Mouse (Mus musculus) heart, adult 10 weeks (tissue): ENCODE data around the gene Olfr1412. TPM values are rescaled to one million over a fixed set of nuclear protein-coding genes. Genes with fewer than 3 reads are reported as not detected.

ENCODE experiments used
- polyA plus RNA-seq: library from polyadenylated mRNA; stranded (reverse); fragments of 350-450 nt; fragmentation: Illumina TruSeq; extraction: RNeasy Lipid Tissue Mini Kit (QIAGEN cat#74804); gene quantifications from one replicate; pipeline ENCODE4 v1.2.3, GENCODE M21; 2014; ENCODE audit warnings: low read depth, low replicate concordance

The Olfr1412 gene
- not detected for polyA plus RNA-seq

DNA sequence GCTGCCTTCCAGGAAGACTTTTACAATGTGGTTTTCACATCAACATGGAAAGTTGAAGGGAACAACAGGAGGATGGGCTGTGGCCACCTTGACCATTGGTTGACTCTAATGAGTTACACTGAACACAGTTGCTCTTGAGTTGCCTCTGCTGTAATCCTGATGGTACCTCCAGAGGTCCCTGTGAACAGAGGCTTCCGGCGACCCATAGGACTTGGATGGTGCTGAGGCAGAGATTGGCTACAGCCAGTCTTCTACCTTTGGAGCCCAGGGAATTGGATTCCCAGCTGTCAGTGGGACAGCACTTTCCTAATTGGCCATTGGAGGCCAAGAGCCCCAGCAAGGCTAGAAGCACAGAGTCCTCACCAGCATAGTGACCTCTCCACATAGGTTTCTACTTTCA, at the start of gene Olfr1412:
Olfr1412 (plus strand) TSS at position 301 of the 400 bp plus-strand sequence.

DNA sequence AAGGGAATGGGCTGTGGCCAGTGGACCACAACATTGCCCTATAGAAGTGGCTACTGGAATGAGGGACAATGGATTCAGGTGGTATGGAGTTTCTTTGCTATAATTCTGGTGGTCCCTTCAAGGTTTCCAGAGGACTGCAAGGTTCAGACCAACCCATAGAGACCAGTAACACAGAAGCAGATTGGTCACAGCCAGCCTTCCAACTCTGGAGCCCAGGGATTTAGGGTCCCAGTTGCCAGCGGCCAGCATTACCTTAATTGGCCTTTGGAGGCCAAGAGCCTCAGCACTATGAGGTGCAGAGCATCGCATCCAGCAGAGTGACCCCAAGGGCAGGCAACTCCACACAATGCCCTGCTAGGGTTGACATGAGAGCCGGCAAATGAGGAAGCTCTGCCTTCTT, 14.6 kb upstream of the Olfr1412 start, which contains the start of gene Olfr1413:
Olfr1413 (plus strand) TSS at position 301 of the 400 bp plus-strand sequence.

DNA sequence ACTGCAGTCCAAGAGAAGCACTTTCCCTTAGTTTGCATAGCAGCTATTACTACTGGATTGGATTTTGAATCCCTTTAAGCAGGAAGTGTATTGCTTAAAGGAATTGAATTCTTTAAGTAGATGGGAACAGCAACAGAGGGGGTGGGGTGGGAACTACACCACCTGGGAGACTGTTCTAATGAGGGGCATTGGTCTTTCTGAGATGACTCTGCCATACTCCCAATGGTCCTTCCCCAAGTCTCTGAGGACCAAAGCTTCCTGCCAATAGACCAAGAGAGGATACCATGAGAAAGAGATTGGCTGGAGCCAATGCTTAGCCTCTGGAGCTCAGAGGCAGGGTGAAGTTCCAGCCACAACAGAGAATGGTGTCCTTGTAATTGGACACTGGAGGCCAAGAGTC, 8.5 kb downstream of the Olfr1412 start, which contains the start of gene Olfr1411:
Olfr1411 (plus strand) TSS at position 301 of the 400 bp plus-strand sequence.

DNA sequence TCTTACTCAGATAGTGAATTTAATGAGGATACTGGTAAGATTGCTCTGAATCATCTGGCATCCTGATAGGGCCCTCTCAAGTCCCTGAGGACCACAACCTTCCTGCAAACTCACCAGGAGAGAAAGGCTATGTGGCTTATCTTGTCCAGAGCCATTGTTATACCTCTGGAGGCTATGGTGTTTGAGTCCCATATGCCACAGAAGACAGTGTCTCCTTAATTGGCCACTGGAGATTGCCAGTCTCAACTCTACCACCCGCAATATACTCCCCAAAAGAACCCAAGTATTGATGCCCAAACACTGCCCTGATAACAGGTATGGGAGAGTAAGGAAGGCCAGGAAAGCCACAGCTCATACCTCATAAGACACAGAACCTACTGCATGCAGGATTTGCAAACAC, 19.9 kb downstream of the Olfr1412 start, which contains the start of gene Olfr1410:
Olfr1410 (plus strand) TSS at position 301 of the 400 bp plus-strand sequence.

DNA sequence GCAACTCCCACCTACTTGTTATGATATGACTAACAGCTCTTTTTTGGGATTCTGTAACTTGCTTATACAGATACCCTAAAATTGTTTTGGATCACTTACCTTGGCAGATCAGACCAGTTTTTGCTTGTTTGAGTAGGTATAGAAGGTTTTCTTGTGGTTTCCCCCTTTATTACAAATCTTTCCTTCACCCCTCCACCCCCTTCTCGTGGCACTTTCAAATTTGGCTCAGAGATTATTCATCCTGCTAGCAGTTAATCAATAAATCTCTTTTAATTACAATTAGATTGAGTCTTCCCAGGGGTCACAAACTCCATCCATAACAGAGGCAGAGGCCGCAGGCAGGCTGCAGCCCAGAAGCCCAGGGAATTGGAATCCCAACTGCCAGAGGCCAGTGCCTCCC, 31.9 kb downstream of the Olfr1412 start, which contains the start of gene Olfr12:
Olfr12 (plus strand) TSS at position 301 of the 400 bp plus-strand sequence.

Other genes starting within 250 kb of the Olfr1412 start
- 627 TPM for gene Ndufa10, start 111.9 kb upstream of the Olfr1412 start, polyA plus RNA-seq
- gene Olfr1416, start 100.7 kb upstream of the Olfr1412 start, polyA plus RNA-seq: not detected
- gene Olfr1415, start 89.7 kb upstream of the Olfr1412 start, polyA plus RNA-seq: not detected
- gene Olfr1414, start 67.1 kb upstream of the Olfr1412 start, polyA plus RNA-seq: not detected
- not detected for gene Olfr1413, start 14.5 kb upstream of the Olfr1412 start, polyA plus RNA-seq
- not detected for gene Olfr1411, start 8.6 kb downstream of the Olfr1412 start, polyA plus RNA-seq
- gene Olfr1410, start 20.0 kb downstream of the Olfr1412 start, polyA plus RNA-seq: not detected
- gene Olfr12, start 32.0 kb downstream of the Olfr1412 start, polyA plus RNA-seq: not detected
- 242 TPM for gene Cops9, start 56.2 kb downstream of the Olfr1412 start, polyA plus RNA-seq
- not detected for gene Otos, start 63.1 kb downstream of the Olfr1412 start, polyA plus RNA-seq
- gene Gpc1, start 245.9 kb downstream of the Olfr1412 start, polyA plus RNA-seq: 220 TPM